Mouse (Mus musculus) bone marrow, adult 2 months (tissue): ENCODE data around the gene Ppl.

Experiments used
- CTCF ChIP-seq: fragments of 200-500 bp; IDR thresholded peaks from 2 replicates; pipeline ENCODE4 v1.5.1; 2011; ENCODE audit warnings: low read length, control low read depth; ENCODE audit not compliant: control insufficient read depth, insufficient read depth
- POLR2A ChIP-seq: fragments of 200-500 bp; IDR thresholded peaks from 2 replicates; pipeline ENCODE4 v1.6.1; 2011; ENCODE audit warnings: low read depth, mild to moderate bottlenecking, control low read depth, low read length, borderline replicate concordance; ENCODE audit not compliant: control insufficient read depth

DNA sequence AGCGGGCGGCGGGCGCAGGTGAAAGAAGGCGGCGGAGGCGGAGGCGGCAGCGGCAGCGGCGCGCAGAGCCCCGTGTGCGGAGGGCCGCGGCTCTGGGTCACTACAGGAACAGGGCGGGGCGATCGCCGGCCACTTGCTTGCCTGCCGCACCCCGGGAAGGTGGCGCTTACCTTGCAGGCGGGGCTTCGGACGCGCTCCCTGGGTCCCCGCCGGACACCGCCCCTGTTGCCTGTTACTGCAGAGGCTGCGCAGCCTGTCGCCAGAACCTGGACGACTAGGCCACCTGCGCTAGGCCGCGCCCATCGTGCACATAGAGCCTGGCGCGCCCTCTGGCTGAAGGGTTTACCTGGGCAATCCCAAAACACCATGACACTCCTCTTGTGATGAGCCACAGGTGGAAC lies at the start of gene Ppl:
- no peak for TF ChIP-seq POLR2A
- TF ChIP-seq CTCF: no peak
